Mouse (Mus musculus) thymus, adult 2 months (tissue): ENCODE data around the gene Cfl2.

ENCODE experiments used
- CTCF ChIP-seq: fragments of 200-500 bp; IDR thresholded peaks from 2 replicates; pipeline ENCODE4 v1.5.1; 2012; ENCODE audit warnings: mild to moderate bottlenecking, control low read depth, low read length, moderate library complexity, borderline replicate concordance; ENCODE audit not compliant: control insufficient read depth, poor library complexity, insufficient read depth; ENCODE audit errors: extremely low read depth
- POLR2A ChIP-seq: fragments of 200-500 bp; IDR thresholded peaks from 2 replicates; pipeline ENCODE4 v1.6.1; 2012; ENCODE audit warnings: mild to moderate bottlenecking, low read length, control low read depth, moderate library complexity; ENCODE audit not compliant: control insufficient read depth, poor library complexity, insufficient read depth; ENCODE audit errors: extremely low read depth

DNA sequence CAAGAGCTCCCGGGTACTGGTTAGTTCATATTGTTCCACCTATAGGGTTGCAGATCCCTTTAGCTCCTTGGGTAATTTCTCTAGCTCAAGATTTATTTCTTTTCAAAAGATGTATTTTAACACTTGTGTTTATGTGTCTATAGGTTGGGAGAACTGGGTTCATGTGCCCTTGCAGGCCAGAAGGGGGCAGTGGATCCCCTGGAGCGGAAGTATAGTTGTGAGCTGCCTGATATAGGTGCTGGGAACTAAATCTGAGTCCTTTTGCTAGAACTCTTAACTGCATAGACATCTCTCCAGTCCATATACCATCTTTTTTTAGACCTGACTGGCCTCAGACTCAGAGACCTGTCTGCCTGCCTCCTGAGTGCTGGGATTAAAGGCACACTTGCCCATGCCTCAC lies 27.7 kb upstream of the Cfl2 start:
- TF ChIP-seq CTCF (no peak), POLR2A (no peak)
